Mouse (Mus musculus) kidney, adult 11 months (tissue): ENCODE results near the gene Gm17349.

Experiments used
- DNase-seq: peaks from one replicate; pipeline ENCODE4 v3.0.0; 2022

Gm17349 gene

DNA sequence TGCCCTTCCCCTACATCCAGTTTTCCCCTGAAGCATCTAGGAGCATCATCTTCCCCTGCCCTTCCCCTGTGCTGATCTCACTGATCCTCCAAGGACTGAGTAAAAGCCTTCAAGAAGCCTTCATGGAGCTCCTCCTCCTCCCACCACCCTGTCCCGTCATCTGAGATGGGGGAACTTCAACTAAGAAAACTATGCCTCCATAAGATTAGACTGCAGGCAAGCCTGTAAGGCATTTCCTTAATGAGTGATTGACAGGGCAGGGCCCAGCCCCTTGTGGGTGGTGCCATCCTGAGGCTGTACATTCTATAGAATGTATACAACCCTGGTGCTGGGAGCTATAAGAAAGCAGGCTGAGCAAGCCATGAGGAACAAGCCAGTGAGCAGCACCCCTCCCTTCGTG, 46.9 kb downstream of the Gm17349 start:
- no peak for DNase-seq

GRCm38 (mm10) chr15:99655956-99656355, 49.3 kb downstream of the Gm17349 start:
- no peak for DNase-seq

DNA sequence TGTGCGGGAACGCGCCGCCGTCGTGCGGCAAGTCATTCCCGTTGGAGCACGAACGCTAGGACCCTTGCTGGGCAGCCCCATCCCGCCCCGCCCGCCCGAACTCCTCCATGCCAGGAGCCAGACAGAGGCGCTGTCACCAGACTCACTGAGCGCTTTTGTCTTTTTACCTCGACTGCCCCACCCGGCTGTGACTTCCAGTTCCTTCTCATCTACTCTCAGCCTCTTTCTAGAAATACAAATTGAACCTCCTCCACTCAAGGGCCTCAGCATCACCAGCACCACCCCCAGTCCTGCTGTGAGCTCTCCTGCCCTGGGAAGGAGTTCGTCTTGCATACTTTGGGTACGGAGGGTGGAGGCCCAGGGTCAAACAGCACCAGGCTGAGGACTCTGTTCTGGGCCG, 51.4 kb downstream of the Gm17349 start:
- no peak for DNase-seq

DNA sequence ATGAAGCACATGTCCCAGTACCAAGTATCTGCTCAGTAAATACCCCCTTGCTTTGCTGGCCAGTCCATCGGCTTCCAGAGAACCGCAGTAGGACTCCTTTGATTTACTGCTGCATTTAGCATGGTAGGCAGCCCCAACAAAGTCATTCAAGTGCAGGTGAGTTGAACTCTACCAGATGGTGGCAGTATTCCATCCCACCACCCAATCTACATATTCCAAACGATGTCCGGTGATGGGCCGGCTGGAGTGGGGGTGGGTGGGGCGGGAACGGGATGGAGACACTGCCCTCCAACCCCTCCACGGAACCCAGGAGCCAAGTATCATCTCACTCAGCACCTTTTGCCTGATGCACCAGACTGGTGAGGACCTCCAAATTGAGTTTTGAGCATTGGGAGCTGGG, 52.0 kb downstream of the Gm17349 start:
- no peak for DNase-seq
